Mouse (Mus musculus) c-Kit-positive CD71-positive TER-119-negative erythroid progenitor cells, embryonic 14.5 days (primary cell): Measurements from ENCODE around the gene Kcnk2.
"Not testable (repeated sequence)": the region's sequence is repeated elsewhere in the genome, so short reads cannot be mapped to it uniquely, and the experiment has no call there.

Experiments used
- DNase-seq: peaks from one replicate; pipeline ENCODE4 v3.0.0-alpha.2; 2013; ENCODE audit warnings: low read depth

Gene Kcnk2

DNA sequence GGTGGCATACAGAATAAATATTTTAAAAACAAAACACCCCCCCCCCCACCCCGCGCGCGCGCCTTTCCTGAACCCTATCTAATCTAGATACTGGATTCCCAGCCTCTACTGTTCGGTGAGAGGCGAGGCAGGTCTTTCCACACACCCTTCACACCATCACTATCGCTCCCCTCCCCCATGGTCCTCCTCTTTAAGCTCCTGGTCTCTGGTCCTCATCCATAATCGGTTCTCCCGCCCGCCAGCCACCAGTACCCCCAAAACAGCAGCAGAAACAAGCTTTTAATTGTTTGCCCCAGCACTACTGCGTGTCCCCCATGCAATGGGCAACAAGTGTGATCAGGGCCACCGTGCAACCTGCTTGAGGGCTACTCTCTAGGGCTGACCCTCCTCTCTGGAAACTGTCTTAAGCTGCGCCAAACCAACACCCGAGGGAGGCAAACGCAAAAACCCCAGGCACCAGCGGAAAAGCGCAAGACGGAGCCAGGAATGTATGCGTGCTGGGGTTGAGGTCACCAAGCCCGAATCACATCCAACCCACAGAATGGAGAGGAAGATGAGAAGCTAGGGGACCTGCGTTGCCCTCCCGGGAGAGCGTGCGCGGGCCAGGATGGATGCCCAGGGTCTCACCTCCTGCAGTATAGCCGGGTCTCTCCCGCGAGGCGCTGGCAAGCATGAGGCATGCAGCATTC lies 59.5 kb downstream of the Kcnk2 start:
- DNase-seq, result no peak

DNA sequence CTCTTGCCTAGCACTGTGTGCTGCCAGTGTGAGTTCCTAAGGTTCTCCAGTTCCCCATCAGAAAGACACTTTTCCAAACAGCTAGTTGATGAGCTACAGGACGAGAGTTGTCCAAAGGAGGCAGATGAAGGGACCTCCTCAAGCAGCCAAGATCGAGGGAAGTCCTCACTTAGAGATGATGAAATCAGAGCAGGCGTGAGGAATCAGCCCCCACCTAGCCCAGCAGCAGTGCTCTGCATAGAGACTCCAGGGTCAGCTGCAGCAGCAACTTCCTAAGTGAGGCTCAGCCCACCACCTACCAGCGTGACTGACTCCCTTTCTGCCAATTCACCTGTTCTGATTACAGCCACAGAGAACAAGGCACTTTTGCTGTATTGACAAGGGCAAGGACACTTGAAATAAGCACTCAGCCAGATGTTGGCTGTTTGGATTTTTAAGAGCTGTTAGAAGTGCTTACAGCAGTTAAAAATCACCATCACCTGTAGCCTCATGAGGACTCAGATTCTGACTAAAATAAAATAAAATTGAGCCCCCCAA lies 60.6 kb downstream of the Kcnk2 start:
- no peak for DNase-seq

DNA sequence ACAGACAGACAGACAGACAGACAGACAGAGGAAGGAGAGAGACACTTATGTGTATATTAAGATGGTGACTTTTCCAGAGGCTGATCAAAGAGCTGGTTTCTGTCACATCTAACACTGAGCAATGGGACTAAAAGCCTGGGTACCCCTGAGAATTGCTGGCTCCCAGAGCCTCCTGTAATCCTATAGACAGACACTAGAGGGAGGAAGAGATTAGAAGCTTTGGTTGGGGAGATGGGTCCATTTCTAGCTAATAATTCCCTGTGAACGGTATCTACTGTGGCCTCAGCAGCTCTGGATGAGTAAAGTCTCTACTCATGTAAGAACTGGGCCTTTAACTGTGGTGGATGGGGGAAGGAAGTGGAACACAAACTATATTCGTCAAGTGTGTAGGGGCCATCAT lies 86.2 kb downstream of the Kcnk2 start:
- no peak for DNase-seq

DNA sequence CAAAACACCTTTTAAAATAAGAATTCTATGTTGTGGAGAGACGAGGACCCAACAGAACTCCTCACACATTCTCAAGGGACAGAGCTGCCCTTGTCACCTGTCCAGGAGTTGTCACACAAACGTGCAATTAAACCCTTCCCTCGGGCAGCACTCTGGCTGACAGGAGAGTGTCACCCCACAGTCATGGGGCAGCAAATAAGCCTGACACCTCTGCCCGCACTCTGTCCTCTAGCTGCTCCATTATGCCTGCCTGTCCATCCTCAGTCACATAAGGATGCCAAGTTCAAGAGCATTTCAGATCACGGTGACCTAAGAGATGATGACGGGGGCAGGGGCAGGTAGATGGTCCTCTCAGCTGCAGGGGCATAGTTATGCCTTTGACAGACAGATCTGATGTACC lies 87.6 kb downstream of the Kcnk2 start:
- DNase-seq, result no peak

DNA sequence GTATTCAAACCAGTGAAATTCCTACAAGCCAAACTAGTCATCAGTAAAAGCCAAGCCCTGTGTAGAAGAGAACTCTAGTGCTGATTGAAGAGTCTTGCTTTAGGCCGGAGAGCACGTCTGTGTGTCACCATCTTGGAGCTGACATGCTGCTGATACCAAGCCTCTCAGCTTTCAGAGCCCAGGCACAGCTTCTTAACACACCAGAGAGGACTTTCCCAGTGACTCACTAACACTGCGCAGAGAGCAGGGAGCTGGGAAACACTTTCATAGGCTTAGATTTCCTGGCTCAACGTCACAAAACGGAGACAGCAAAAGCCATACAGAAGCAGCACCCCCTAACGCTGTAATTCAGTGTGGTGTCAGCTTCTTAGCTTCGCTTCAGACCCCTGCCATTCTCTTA lies 88.3 kb downstream of the Kcnk2 start:
- DNase-seq, result no peak

DNA sequence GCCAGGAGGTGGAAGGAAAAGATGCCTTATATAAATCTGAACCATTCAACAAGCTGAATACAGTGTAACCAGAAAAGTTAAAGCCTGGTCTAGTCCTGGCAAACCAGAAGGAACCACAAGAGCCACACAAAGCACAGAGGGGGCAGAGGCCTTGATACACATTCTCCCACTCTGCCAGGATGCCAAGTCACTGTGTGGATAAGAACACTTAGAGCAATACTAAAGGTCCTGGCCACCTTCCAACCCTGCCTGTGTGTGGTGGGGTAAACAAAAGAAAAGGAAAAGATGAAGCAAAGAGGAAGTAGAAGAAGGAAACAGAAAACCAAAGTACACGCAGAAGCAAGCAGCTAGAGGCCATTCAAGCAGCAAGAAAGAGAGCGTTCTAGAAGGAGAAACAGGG lies 91.9 kb downstream of the Kcnk2 start:
- no peak for DNase-seq

DNA sequence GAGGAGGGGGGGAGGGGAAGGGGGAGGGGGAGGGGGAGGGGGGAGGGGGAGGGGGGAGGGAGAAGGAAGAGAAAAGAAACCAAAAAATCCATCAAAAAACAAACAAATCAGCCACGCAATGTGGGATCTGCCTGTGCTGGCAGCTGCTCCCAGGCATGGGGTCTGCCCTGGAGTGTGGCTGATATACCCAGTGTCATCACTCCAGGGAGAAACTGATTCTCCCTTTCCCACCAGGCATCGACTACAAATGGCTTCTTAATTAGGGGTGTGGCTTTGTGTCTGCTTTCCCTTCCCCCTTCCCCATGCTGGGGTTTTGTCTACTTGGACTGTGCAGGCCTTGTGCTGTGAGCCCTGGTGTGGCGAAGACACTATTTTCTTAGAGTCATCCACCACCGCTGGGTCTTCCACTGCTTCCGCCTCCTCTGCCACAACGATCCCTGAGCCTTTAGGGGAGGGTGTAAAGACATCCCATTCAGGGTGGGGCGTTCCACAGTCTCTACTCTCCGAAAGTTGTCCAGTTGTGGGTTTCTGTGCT lies 97.0 kb downstream of the Kcnk2 start:
- no peak for DNase-seq

DNA sequence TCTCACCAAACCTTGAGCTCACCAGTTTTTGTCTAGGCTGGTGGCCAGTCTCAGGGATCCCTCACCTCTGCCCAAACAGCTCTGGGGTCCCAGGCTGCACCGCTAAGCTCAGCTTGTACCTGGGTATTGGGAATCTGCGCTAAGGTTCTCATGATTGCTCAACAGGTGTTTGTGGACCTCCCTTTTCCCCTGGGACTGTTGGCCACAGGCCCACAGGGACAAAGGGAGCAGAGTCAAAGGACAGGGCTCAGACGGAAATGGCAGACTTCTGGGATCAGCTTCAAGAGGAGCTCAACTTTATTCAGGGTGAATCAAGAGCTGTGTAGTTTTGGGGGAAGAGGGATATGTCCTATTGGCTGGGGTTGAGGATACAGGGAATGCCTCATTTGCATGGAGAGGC lies 99.1 kb downstream of the Kcnk2 start:
- DNase-seq, result no peak

DNA sequence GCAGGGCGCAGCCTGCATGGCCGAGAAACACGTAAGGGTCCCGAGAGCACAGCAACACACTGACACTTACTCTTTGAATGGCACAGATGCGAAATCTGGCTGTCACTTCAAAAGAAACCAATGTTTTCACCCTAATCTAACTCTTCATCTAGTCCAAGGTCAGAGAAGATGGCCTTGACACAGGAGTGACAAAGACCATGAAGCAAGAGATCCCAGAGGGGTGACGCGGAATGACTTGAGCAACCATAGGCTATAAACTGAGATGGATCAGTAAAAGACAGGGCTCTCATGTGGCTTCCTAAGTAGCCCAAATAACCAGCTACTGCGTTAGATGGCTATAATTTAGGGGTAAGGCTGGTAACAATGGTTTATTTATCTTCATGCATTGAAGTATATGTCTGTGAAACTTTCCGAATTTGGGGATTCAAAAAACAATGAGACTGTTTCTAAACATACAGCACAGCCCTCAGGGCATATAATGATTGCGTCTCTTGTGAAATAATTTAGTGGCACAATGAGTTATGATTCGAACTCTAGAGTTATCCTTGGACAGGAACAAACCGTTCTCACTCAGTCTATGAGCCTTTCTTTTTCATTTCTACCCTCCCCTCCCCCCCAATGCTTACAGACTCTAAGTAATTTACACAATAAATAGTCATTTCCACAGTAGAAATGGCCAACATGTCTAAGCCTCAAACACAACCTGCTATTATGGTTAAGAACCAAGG lies 108.2 kb downstream of the Kcnk2 start:
- no peak for DNase-seq

DNA sequence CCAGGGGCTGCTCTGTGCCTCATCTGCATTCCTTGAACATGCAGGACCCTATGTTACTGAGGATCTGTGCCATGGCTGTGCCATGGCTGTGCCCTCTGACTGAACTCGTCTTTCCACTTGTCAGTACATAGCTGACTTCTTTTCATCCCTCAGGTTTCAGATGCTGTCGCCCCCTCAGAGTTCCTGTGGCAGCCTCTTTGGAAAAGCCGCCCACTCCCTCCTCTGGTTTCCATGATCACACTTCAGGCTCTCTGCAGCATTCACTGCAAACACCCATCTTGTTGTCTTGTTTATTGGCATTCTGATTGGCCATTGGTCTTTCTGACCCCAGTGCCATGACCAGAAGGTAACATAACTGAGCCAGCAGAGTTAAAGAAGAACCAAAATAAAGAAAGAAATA lies 111.2 kb downstream of the Kcnk2 start:
- DNase-seq, result no peak

DNA sequence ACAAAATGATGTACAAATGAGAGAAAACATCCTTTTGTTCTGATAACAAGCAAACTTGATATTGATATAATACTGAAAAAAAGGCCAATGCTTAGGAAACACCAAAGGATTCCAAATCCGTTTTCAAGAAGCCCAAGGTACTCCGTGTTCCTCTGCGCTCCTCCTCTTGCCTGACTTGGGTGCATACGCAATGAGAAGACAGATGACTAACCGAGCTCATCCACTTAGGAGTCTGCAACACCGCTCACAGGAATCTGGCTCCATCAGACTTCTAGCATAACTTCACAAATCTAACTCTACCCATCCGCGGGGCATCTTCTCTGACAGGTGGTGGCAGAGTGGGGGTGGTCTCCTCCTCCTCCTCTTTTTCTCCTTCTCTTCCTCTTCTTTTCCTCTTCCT lies 113.1 kb downstream of the Kcnk2 start:
- DNase-seq, result no peak

DNA sequence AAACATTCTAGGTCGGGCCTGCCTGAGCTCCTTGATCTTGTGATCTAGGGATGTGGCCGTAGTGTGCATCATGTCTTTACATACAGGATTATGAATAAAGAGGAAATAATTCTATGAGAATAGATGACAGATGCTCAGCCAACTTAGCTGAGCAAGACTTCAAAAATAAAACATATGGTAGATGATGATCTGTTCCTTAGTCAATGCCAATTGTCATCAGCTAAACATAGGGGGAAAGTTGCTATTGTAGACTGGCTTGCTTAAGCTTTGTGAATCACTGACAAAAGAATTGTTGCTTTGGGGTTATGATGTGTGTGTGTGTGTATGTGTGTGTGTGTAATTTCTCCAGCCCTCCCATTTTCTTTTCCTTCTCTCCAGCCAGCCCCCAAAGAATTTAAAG lies 129.8 kb downstream of the Kcnk2 start:
- no peak for DNase-seq

DNA sequence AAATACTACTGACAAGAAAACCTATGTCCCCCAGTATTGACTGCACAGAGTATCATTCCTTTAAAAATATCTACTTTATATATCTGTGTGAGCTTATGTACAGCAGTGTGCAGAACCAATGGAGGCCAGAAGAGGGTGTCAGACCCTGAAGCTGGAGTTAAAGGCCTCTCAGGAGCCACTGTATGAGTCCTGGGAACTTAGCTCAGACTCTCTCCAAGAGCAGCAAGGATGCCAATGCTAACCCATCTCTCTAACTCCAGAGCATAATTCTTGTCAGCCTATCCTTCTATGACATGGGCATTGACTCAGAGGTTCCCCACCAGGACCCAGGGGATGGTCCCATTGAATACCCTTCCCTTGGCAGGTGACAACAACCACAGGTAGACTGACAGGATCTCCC lies 148.4 kb downstream of the Kcnk2 start:
- DNase-seq, result no peak

DNA sequence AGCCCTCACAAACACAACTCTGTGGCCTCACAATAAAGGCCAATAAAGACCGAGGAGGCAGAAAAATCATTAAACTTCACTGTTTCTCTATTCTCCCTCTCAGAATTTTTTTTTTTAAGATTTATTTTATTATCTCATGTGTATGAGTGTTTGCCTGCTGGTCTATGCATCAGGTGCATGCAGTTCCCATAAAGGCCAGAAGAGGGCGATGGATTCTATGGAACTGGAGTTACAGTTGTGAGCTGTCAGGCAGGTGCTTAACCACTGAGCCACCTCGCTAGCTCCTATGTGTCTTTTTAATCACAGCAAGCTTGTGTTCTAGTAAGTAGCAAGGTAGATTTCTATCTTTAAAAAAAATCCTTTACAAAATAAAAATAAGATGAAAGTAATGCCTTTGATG lies 148.9 kb downstream of the Kcnk2 start:
- DNase-seq, result no peak

DNA sequence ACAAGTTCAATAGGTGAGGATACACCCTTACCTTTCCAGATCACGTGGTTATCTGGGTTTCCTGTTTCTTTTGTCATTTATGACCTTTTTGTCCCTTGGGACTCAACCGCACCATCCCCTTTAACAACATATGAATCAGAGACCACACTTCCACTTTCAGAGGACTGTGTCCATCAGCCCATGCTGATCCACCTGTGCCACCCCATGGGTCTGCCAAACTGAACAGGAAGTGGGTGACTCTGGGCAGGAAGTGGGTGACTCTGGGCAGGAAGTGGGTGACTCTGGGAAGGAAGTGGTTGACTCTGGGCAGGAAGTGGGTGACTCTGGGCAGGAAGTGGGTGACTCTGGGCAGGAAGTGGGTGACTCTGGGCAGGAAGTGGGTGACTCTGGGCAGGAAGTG lies 158.9 kb downstream of the Kcnk2 start:
- not testable (repeated sequence) for DNase-seq

DNA sequence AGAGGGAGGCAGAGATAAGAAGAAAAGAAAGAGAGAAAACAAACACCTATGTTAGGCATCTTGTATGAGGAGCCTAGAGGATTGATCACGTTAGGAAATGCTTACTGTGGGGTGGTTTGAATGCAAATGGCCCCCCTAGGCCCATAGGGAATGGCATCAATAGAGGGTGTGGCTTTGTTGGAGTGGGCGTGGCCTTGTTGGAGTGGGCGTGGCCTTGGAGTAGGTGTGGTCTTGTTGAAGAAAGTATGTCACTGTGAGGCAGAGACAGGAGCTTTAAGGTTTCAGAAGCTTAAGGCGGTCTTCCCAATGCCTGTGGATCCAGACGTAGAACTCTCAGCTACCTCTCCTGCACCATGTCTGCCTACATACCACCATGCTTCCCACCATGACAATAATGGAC lies 166.8 kb downstream of the Kcnk2 start:
- DNase-seq, result no peak

DNA sequence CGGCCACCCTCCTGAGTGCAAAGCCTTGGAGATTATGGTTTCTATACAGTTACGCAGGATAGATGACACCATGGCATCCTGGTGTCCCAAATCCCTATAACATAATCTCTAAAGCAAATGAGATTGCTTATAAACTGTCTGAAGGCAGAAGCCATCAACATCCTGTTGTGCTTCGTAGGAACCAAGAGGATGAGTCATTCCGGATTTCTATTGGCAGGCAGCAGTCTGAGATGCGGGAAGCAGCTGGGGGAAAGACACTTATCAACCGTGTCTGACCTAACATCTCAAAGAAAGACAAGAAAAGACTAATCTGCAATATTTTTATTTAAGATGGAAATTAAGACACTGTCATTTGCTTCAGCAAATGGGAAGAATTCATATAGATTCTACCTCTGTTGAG lies 169.2 kb downstream of the Kcnk2 start:
- DNase-seq, result no peak

DNA sequence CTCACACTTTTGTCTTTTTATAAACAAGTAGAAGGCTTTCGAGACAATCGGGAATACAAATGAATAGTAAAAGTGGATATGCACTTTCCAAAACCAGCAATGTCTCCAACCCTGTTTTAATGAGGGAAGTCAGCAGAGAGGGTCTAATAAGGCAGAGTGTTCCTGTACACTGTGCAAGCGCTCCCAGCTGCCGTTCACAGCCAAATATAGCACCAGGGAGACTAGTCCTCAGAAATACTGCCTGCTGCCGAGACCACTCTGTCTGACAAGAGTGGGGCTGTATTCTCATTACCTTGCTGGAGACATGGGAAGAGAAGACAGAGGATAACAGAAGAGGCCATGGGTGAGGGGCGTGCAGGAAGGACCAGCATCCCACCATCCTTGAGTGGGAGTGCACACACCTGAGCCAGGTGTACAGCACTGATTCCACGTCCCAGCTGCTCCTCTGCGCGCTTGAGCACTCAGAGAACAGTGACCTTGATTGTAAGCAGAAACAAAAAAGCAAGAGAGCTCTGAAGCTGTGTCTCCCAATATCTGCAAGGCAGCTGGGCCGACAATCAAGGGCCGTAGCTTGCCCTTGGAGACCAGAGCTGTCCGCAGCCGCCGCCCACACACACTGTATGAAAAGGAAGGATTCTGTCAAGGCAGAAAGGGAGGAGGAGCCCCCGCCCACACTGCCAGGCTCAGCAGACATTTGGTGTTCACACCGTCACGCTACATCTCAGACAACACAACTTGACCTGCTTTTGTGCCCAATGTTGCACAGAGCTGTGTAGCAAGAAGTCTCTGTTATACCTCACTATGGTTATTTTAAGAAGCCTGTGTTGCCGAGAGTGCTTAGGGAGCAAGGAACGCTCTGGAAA lies 173.6 kb downstream of the Kcnk2 start:
- DNase-seq, result no peak

DNA sequence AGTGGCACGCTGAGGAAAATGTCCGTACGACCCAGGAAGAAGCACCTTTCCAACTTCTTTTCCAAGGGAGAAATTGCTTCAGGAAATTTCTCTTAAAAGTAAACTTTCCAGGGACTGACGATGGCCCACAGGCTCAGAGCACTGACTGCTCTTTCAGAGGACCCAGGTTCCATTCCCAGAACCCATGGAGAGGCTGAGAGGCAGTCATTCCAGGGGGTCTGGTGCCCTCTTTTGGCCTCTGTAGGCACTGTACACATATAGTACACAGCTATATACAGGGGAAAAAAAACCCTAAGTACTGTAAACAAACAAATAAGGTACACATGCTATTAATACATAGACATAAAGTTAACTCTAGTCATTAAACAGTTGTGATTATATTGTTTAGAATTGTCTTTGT lies 174.6 kb downstream of the Kcnk2 start:
- DNase-seq, result no peak

DNA sequence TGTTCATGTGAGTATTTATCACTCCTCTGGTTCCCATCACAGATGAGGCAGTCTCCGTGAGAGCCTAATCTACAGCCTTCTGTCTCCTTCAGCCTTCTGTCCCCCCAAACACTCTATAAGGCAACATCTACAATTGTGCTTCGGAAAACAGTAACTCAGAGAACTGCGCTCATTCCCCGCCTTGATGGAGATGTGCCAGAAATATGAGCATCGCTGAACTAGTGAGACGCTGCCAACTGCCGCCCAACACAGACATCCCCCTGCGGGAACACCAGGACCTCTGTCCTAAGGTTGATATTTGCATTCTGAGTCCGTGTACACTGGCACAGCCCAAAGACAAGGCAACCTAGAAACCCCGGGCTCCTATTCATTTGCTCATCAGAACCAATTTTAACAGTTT lies 183.0 kb downstream of the Kcnk2 start:
- no peak for DNase-seq

DNA sequence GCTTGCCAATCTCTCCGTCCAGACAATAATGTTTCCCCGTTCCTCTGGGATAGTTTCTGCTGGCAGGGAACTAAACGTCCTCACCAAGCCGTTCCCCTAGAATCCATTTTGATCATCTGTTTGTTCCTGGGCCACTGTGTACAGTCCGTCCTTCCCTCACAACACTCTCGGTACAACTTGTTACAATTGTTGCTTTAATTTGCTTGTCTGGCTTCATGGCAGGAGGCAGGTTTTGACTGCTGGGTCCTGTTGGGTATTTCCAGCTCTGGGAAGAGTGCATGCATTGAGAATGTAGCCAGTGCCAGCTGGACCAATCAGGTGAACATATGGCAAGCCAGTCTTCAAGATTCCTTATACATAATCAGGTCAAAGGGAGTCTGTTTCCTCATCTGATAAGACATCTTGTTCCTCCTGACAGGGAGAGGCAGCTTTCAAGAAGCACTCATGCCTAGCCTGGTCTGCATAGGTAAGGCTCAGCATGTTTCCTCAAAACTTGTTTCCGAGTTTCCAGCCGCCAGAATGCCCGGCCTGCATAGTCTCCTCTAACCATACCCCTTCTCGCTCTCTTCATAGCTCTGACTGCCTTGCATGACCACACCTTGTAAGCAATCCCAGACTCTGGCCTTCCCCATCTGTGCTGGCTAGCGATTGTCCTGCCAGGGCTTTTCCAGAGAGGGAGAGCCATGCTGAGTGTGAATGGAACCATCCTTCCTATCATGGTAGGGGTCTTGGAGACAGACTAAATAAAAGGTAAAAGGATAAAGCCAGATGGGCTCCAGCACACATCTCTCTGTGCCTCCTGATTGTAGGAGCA lies 184.1 kb downstream of the Kcnk2 start:
- DNase-seq, result no peak

DNA sequence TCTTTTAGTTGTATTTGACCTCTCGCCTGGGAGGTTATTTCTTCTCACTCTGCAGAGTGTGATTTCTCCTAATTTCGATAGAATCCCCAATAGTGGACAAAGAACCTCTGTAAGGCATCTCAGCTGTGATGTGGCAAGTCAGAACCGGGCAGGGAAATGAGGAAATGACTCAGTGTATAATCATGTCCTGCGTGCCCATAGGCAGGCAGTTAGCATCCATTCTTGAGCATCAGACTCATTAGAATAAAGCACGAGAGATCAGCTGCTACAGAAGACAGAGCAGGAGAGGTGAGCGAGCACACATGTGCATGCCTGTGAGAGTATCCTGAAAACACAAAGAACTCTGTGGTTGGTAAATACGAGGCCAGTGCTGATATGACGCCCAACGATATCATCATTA lies 186.9 kb downstream of the Kcnk2 start:
- DNase-seq, result no peak
